Mouse (Mus musculus): Measurements from ENCODE around the gene Samd4b.
A peak's percentile ranks its signal among the peaks of the same experiment; 100 is the strongest.

Samd4b gene

DNA sequence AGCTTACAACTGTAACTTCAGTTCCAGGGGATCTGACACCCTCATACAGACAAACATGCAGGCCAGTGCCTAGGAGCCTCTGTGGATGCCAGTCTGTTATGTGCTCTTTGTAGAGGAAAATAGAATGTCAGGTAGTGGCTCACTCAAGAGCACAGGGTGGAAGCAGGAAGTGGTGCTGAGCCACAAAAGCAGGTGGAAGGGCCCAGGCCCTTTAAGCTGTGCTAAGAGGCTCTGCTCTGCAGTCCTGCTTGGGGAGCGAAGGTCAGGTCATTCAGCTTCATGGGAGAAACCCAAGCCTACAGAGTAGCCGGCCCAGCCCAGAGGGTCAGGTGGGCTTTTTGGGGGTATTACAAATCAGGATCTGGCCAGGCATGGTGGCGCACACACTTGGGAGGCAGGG lies 242.7 kb downstream of the Samd4b start:
- DNase-seq (ENCODE audit: low spot score): no peak

DNA sequence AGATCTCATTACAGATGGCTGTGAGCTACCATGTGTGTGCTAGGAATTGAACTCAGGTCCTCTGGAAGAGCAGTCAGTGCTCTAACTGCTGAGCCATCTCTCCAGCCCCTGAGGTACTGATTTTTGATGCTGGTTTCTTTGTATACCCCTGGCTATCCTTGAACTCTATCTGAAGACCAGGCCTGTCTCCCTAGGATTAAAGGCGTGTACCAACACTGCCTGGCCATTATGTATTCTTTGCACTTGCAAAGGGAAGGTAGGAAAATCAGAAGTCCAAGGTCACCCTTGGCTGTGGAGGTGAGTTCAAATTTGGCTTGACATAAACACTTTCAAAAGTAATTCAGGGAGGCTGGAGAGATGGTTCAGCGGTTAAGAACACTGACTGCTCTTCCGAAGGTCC lies 243.3 kb downstream of the Samd4b start:
- DNase-seq (ENCODE audit: low spot score): no peak

DNA sequence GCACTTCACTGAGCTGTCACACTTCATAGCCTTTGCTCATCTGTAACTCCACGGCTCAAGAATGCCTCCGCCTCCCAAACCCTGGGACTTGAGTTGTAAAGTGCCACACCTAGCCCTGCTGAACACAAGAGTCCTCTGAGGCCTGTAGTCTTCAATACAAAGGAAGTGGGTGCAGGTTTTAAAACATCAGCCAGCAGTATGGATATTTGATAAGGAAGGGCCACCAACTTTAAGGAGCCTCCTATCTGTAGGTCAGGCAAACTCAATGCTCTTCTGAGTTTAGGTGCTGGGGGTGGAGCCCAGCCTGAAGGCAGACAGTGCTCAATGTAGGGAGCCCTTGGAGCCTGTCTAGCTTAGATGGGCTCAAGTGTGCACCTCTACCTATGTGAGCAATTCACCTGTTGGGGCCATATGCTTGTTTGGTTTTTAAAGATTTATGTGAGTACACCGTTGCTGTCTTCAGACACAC lies 243.8 kb downstream of the Samd4b start:
- no peak for DNase-seq (ENCODE audit: low spot score)

DNA sequence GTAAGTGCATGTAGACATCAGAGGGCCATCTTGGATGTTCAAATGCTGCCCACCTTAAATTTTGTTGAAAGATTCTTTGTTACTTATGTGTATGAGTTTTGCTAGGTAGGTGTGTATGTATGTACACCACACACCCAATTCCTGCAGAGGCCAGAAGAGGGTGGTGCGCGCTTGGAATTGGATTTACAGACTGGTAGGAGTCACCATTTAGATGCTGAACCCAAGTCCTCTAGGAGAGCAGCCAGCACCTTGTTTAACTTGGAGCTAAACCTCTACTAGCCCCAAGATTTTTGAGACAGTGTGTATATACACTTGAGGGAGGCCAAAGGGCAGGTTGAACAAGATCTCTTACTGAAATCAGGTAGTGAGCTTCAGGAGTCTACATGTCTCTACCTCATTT lies 244.7 kb downstream of the Samd4b start:
- DNase-seq (ENCODE audit: low spot score): no peak

DNA sequence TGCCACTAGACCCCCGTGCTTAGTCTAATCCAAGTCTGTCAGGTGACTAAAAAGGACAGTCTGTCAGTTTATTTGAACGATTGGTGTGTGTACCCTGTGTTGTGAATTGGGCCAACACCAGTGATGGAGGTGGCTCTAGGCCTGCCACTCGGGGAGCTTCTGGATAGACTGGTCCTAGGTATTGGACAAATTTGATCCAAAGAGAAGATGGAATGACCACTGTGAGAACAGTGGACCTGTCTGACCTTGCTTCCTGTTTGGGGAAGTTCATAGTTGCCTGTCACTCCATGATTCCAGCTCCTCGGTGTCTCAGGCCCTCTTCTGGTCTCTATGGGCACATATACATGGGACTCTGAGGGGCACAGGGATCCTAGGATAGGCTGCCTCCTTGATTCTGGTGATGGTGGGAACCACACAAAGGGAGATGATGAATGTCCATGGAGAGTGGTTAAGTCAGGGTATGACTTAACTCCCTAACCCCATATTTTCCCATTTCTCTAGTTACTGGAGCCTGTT lies 246.2 kb downstream of the Samd4b start:
- DNase-seq (ENCODE audit: low spot score): peak; percentile 47

DNA sequence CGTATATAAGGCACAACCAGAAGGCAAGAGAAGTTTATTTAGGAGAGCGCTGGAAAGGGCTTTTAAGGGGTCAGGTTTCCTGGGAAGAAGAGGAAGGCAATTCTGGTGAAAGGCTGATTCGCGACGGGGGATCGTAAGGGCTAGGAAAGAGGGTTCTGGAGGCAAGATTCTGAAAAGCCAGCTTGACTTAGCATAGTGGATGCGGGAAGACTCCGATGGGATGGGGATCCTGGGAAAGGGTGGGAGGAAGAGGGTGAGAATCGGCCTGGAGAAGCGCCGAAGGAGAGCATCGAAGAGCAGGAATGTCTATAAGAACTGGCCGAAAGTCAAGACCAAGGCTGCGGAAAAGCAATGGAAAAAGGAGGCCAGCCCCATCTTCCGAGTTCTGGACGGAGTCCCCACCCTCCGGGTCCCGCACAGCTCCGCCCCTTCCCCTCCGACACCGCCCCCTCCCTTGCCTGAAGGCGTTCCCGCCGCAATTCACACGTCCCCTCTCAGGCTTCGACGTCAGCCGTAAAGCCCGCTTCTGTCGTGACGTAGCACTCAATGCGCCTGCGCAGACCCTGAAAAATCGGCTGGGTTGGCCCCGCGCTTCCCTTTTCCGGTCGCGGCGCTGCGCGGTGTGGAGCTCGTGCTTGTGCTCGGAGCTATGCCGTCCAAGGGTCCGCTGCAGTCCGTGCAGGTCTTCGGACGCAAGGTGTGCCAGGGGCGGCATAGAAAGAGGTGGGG lies 247.6 kb downstream of the Samd4b start, which contains the start of gene Rps16:
Gene Rps16 (plus strand): TSS at position 498 of the 729 bp plus-strand sequence.
- DNase-seq (ENCODE audit: low spot score): peak; percentile 97
